Comparison of ENCODE assay signal across 9 mouse cellular contexts in the genomic region with DNA sequence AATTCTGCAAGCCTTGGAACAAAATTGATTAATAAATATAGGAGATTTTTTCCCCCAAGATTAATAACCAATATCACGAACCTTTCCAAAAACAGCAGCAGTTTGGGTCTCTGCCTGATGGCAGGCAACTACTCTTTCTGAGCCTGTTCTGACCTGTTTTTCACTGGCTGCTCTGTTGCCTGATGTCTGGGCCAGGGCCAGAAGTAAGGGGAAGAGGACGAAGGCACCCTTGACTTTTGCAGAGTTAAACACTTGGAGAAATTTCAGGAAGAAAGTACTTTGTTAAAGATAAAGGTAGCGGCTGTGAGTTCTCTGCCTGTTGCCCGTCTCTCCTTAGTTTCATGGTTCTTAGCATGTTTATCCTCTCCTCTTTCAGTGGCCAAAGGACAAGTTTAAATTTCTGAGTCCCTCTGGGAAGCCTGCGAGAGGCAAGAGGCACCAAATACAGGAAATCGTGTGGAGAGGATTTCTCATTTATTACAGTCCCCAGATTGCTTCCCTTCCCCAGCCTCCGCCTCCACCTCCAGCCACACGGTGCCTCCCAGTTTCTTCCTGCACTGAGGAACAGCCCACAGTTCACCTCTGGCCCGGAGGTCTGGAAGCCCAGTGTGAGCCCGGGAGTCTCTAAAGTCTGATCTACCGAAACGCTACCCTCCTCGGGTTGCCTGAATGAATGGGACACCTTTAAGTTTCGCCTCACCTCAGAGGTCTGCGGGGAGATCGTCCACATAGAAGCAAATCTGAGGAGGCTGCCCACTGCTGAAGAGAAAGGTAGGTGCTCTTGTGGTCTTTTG. TPM values are rescaled to one million over a fixed set of nuclear protein-coding genes. Genes with fewer than 3 reads are reported as not detected.
DNase-seq lines count a peak whose midpoint lies in the region; ATAC-seq and TF ChIP-seq lines count a peak whose summit lies in the region.
"Had no signal": no experiment of that assay in that cellular context is flagged by ENCODE, and none has a peak within 500 bp of the region (broad histone marks: within the 10 kb centered on the region; RNA-seq: fewer than 3 reads in every experiment).

A gene (plus strand): TSS at position 626 of the 794 bp plus-strand sequence.

- H3K4me3 ChIP-seq in testis, adult 2 months (ENCODE audit: control insufficient read depth, low read depth, low read length) = peak within 1 kb of the TSS; percentile 6; the same call in 1 of the 2 replicates
- peak within 1 kb of the TSS; percentile 12 to 34; a peak in 3 of 4 replicates for H3K4me3 ChIP-seq in liver, embryonic 14.5 days (ENCODE audit: insufficient read depth in 1 of 2, low read depth in 2 of 2, low read length in 2 of 2)
- peak within 1 kb of the TSS; percentile 53 for H3K4me3 ChIP-seq in small intestine, adult 2 months (ENCODE audit: low read depth, low read length)

- no peaks in the 10 kb centered on the region for H3K9me3 ChIP-seq in liver, embryonic 14.5 days (ENCODE audit: control insufficient read depth, low read length)

- no peaks in the 10 kb centered on the region for H3K36me3 ChIP-seq in testis, adult 2 months (ENCODE audit: control insufficient read depth, insufficient read depth, low read length)
- no peaks in the 10 kb centered on the region for H3K36me3 ChIP-seq in liver, embryonic 14.5 days (replicated peaks; ENCODE audit: control insufficient read depth, insufficient read depth, low read depth)
- no peaks in the 10 kb centered on the region for H3K36me3 ChIP-seq in small intestine, adult 2 months (ENCODE audit: control insufficient read depth, insufficient read depth, low read length)

- no peak within 1 kb of the TSS for H3K27ac ChIP-seq in testis, adult 2 months (ENCODE audit: control insufficient read depth, insufficient read depth, low read depth, low read length)
- no peak within 1 kb of the TSS for H3K27ac ChIP-seq in liver, embryonic 14.5 days
- H3K27ac ChIP-seq in small intestine, adult 2 months (ENCODE audit: insufficient read depth, low read depth, low read length) = peak within 1 kb of the TSS; percentile 57

- ATAC-seq in liver, embryonic 14.5 days (ENCODE audit: insufficient read depth) = no peak
- ATAC-seq: Patski had no signal

- no peak within 1 kb of the TSS for H3K9ac ChIP-seq in liver, embryonic 14.5 days (replicated peaks)

- peak within 1 kb of the TSS; percentile 24 for H3K4me2 ChIP-seq in liver, embryonic 14.5 days (ENCODE audit: low read depth)

- no peak for TF ChIP-seq POLR2A in testis, adult 2 months (IDR thresholded peaks at IDR 0.05; ENCODE audit: control insufficient read depth, low read depth, low read length)
- no peak for TF ChIP-seq POLR2A in small intestine, adult 2 months (IDR thresholded peaks at IDR 0.05; ENCODE audit: low read depth, low read length)

- no peak for TF ChIP-seq CTCF in testis, adult 2 months (IDR thresholded peaks at IDR 0.05; ENCODE audit: control insufficient read depth, insufficient read depth, insufficient replicate concordance, low read depth, low read length)
- TF ChIP-seq CTCF in liver, embryonic 14.5 days (IDR thresholded peaks at IDR 0.05; ENCODE audit: low read depth) = no peak
- no peak for TF ChIP-seq CTCF in small intestine, adult 2 months (IDR thresholded peaks at IDR 0.05; ENCODE audit: extremely low read depth, insufficient read length, insufficient replicate concordance, low read depth, low read length)

- no peaks in the 10 kb centered on the region for H3K27me3 ChIP-seq in testis, adult 2 months (ENCODE audit: control insufficient read depth, insufficient read depth, low read length)
- peaks cover 17% of the 10 kb centered on the region for H3K27me3 ChIP-seq in liver, embryonic 14.5 days (ENCODE audit: control insufficient read depth, insufficient read depth, low read length)
- H3K27me3 ChIP-seq in small intestine, adult 2 months (ENCODE audit: control insufficient read depth, insufficient read depth, low read length) = peaks cover 11% of the 10 kb centered on the region

- H3K4me1 ChIP-seq in testis, adult 2 months (ENCODE audit: control insufficient read depth, insufficient read depth, low read length) = no peaks in the 10 kb centered on the region; the same call in 1 of the 2 replicates
- H3K4me1 ChIP-seq in liver, embryonic 14.5 days (replicated peaks; ENCODE audit: control insufficient read depth in 2 of 2, insufficient read depth in 2 of 2, low read length in 1 of 2) = peaks cover 0 to 10% of the 10 kb centered on the region in 2 experiments; a peak in 2 of 4 replicates
- no peaks in the 10 kb centered on the region for H3K4me1 ChIP-seq in small intestine, adult 2 months (ENCODE audit: control insufficient read depth, insufficient read depth, insufficient read length, low read length)

- WGBS in liver, embryonic 14.5 days (ENCODE audit: insufficient replicate concordance) = 13% methylated on average over 16 of the region's 16 CpGs
- 17% methylated on average over 16 of the region's 16 CpGs for WGBS in small intestine, adult 2 months

- DNase-seq in testis, postnatal 10 days (ENCODE audit: low spot score) = no peak
- DNase-seq in heart, adult 8-10 months (ENCODE audit: low spot score) = peak; percentile 83
- DNase-seq in kidney, adult 9 months = peak; percentile 49
- no peak for DNase-seq in liver, embryonic 14.5 days (ENCODE audit: low read depth in 3 of 3, low spot score in 3 of 3)
- DNase-seq in thymus, postnatal 14 days = no peak
- no peak for DNase-seq in right cerebral cortex, postnatal 36 days (ENCODE audit: low spot score in 2 of 2)

- no peak for TF ChIP-seq EP300 in liver, embryonic 14.5 days (IDR thresholded peaks at IDR 0.05; ENCODE audit: low read depth)

RNA-seq across cellular contexts. Expression of the gene that starts here (rescaled TPM):
- polyA plus RNA-seq in testis, adult 2 months (2012; rRNA removed) = 0.74 and 1.4 TPM in 2 replicates
- total RNA-seq in heart, adult 8-10 months (2022) = 100 to 1,000 TPM; 195 to 206 (median 199) TPM
- 1.5 and 2.3 TPM in 2 replicates for polyA plus RNA-seq in liver, embryonic 14.5 days (2012; rRNA removed)
- polyA plus RNA-seq in liver, embryonic 14.5 days (2014; fragmentation: Nextera tagmentation; extraction: Ambion mirVana) = 1.5 and 2.4 TPM in 2 replicates
- 2.8 and 4.9 TPM in 2 replicates for polyA plus RNA-seq in small intestine, adult 2 months (2012; rRNA removed)

Comparison
In these comparisons a context has a peak if more than half of its experiments do, and no peak if none do; other contexts are left out.
1. DNase-seq: peak in heart, adult 8-10 months (single experiment) and kidney, adult 9 months (single experiment); none in testis, postnatal 10 days (single experiment), liver, embryonic 14.5 days (0 of 3), thymus, postnatal 14 days (single experiment) and right cerebral cortex, postnatal 36 days (0 of 2).
2. Peak in every context shown above with its lines, with median percentiles within 50 percentile points of each other: H3K4me3 ChIP-seq.